Mouse (Mus musculus) liver, embryonic 14.5 days (tissue): ENCODE results near the gene Rmnd5a. TPM values are rescaled to one million over a fixed set of nuclear protein-coding genes. Genes with fewer than 3 reads are reported as not detected.

Experiments used
- ATAC-seq: fragments of 200-750 bp; cut with Nextera tagmentation; 2 replicates; pipeline ENCODE4 v1.8.0; 2017; ENCODE audit warnings: moderate number of reproducible peaks, mild to moderate bottlenecking, moderate library complexity; ENCODE audit not compliant: insufficient read depth
- DNase-seq, 3 experiments: peaks; one replicate each; pipeline ENCODE4 v3.0.0-alpha.2; 2012 to 2013; ENCODE audit warnings: low read depth in 3 of 3, low spot score in 3 of 3
- H3K27ac ChIP-seq: fragments of 300-500 bp; sonication (generic); 2 replicates; pipeline ENCODE4 v1.5.1; 2014; ENCODE audit warnings: moderate library complexity, mild to moderate bottlenecking, control low read depth, inconsistent platforms
- H3K27me3 ChIP-seq: fragments of 300-500 bp; sonication (generic); 2 replicates; pipeline ENCODE4 v1.6.1; 2014; ENCODE audit warnings: mild to moderate bottlenecking, low read length, moderate library complexity; ENCODE audit not compliant: control insufficient read depth, insufficient read depth
- H3K36me3 ChIP-seq: fragments of 300-500 bp; sonication (generic); replicated peaks from 2 replicates; pipeline ENCODE4 v1.6.1; 2014; ENCODE audit warnings: low read depth; ENCODE audit not compliant: control insufficient read depth, insufficient read depth
- H3K4me1 ChIP-seq, 2 experiments: fragments of 200-500 bp in 1 of 2; fragments of 300-500 bp in 1 of 2; sonication (generic) in 1 of 2; replicated peaks; 2 replicates each; pipeline ENCODE4 v1.6.1; 2012 to 2014; ENCODE audit warnings: antibody characterized with exemption in 1 of 2, inconsistent platforms in 1 of 2, low read length in 1 of 2; ENCODE audit not compliant: control insufficient read depth in 2 of 2, insufficient read depth in 2 of 2
- H3K4me2 ChIP-seq: fragments of 300-500 bp; sonication (generic); 2 replicates; pipeline ENCODE4 v1.6.1; 2014; ENCODE audit warnings: low read depth, mild to moderate bottlenecking, control low read depth, moderate library complexity
- H3K4me3 ChIP-seq, 2 experiments: fragments of 200-500 bp in 1 of 2; fragments of 300-500 bp in 1 of 2; sonication (generic) in 1 of 2; 2 replicates each; pipeline ENCODE4 v1.5.1; 2012 to 2014; ENCODE audit warnings: low read depth in 2 of 2, low read length in 2 of 2, mild to moderate bottlenecking in 2 of 2, control low read depth in 1 of 2, inconsistent platforms in 1 of 2, moderate library complexity in 1 of 2; ENCODE audit not compliant: insufficient read depth in 1 of 2
- H3K9ac ChIP-seq: fragments of 300-500 bp; sonication (generic); replicated peaks from 2 replicates; pipeline ENCODE4 v1.6.1; 2014; ENCODE audit warnings: mild to moderate bottlenecking, control low read depth, moderate library complexity
- H3K9me3 ChIP-seq: fragments of 300-500 bp; sonication (generic); 2 replicates; pipeline ENCODE4 v1.6.1; 2016; ENCODE audit warnings: low read length, mixed read lengths; ENCODE audit not compliant: control insufficient read depth
- CTCF ChIP-seq: IDR thresholded peaks from 2 replicates; pipeline ENCODE4 v1.5.1; 2016; ENCODE audit warnings: antibody characterized with exemption, low read depth, control low read depth
- EP300 ChIP-seq: IDR thresholded peaks from 2 replicates; pipeline ENCODE4 v1.6.1; 2016; ENCODE audit warnings: antibody characterized with exemption, low read depth
- WGBS: fragments of 180-500 bp; shearing (Covaris S2); extraction: QIAGEN DNeasy Blood & Tissue Kit; methylation state at CpG from one replicate; pipeline ENCODE4 v1.1.7; 2014; ENCODE audit not compliant: insufficient replicate concordance; 5-methylcytosine and 5-hydroxymethylcytosine counted together
- polyA plus RNA-seq, 2 experiments: library from polyadenylated mRNA; depleted of rRNA in 1 of 2; stranded (reverse) in 1 of 2; unstranded in 1 of 2; fragments of >200 nt; fragmentation: Nextera tagmentation in 1 of 2; extraction: Ambion mirVana in 1 of 2; gene quantifications; 2 replicates each; pipeline versions ENCODE4 v1.2.1 to v1.2.3; 2012 to 2014

The Rmnd5a gene
- polyA plus RNA-seq, 2 experiments: 4.5 to 14.8 TPM

- Histone ChIP-seq H3K9me3 (no peaks in the 10 kb centered on the region), H3K4me3 (no peak overlapping the region), H3K36me3 (no peaks in the 10 kb centered on the region), H3K4me2 (no peak overlapping the region), H3K27ac (no peak overlapping the region), H3K27me3 (no peaks in the 10 kb centered on the region), H3K9ac (no peak overlapping the region), H3K4me1 (peaks cover 9 to 11% of the 10 kb centered on the region in 2 experiments)
- ATAC-seq (no peak), DNase-seq (no peak)
- TF ChIP-seq CTCF (no peak), EP300 (no peak)
- WGBS: 38% methylated on average over 1 of the region's 1 CpGs
Observed at GRCm38 (mm10) chr6:71444756-71445155, 4.3 kb upstream of the Rmnd5a start.

DNA sequence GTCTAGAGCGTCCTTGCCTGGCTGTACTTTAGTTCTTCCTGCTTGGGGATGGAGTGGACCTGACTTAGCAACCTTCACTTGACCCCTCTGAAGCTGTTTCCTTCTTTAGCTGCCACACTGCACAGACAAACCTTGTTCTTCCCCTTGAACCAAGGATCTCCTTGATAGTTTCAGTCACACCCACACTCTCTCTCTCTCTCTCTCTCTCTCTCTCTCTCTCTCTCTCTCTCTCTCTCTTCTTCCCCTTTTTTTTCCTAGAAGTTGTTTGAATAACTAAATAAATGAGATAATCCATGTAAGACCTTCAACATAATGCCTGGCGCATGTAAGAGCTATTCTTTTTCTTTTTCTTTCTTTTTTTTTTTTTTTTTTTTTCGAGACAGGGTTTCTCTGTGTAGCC lies 1.7 kb upstream of the Rmnd5a start:
- Histone ChIP-seq H3K27me3 (no peaks in the 10 kb centered on the region), H3K4me1 (peaks cover 19% of the 10 kb centered on the region in 2 experiments), H3K9me3 (no peaks in the 10 kb centered on the region), H3K27ac (no peak overlapping the region), H3K4me2 (no peak overlapping the region), H3K9ac (no peak overlapping the region), H3K36me3 (no peaks in the 10 kb centered on the region), H3K4me3 (no peak overlapping the region)
- ATAC-seq (no peak), DNase-seq (no peak)
- 76% methylated on average over 2 of the region's 3 CpGs for WGBS
- TF ChIP-seq EP300 (no peak), CTCF (no peak)

DNA sequence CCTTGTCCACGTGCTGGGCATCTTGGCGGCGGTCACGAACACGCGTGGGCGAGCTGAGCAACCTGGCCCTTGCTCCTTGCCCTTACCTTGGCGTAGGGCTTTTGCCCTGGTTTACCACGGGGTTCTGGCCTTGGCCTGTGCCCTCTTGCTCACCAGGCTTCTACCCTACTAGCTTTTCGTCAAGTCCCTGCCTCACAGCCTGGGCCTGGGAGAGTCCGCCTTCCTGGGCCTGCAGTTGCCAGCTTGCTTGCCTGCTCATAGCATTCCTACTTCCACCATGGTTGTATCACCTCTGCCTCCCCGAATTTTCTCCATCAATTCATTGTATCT lies 779 bp upstream of the Rmnd5a start:
- Histone ChIP-seq H3K4me2 (peak overlapping the region; percentile 99), H3K4me1 (peaks cover 19% of the 10 kb centered on the region in 2 experiments), H3K27me3 (no peaks in the 10 kb centered on the region), H3K4me3 (peak overlapping the region; percentile 55 to 63), H3K9ac (peak overlapping the region; percentile 95), H3K9me3 (no peaks in the 10 kb centered on the region), H3K27ac (peak overlapping the region; percentile 85), H3K36me3 (no peaks in the 10 kb centered on the region)
- ATAC-seq: 0 out of 2 replicates have a peak, but pooled peaks have one; percentile 1
- no peak for DNase-seq
- TF ChIP-seq EP300 (no peak), CTCF (no peak)
- WGBS: 6% methylated on average over 12 of the region's 12 CpGs

DNA sequence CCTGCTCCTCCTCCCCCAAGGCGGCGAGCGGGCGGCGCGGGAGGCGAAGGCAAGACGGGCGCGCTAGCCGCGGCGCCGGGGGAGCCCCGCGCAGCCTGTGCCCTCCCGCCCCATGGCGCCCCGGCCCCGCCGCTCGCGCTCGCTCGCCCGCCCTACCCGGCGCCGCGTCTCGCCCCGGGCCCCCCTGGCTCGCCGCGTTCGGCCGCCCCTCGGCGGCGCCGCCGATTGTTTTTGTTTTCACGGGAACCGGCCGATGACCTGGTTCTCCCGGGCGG lies 283 bp downstream of the Rmnd5a start:
- peak overlapping the region; percentile 62 for H3K4me2 ChIP-seq
- DNase-seq (no peak), ATAC-seq (peak; percentile 34)
- under 1% methylated on average over 42 of the region's 47 CpGs for WGBS
- peak overlapping the region; percentile 73 for H3K27ac ChIP-seq
- H3K9me3 ChIP-seq: no peaks in the 10 kb centered on the region
- H3K4me3 ChIP-seq: peak overlapping the region; percentile 86 to 88
- no peaks in the 10 kb centered on the region for H3K27me3 ChIP-seq
- H3K4me1 ChIP-seq: peaks cover 19% of the 10 kb centered on the region in 2 experiments
- H3K36me3 ChIP-seq: no peaks in the 10 kb centered on the region
- TF ChIP-seq EP300 (no peak), CTCF (no peak)
- peak overlapping the region; percentile 94 for H3K9ac ChIP-seq

DNA sequence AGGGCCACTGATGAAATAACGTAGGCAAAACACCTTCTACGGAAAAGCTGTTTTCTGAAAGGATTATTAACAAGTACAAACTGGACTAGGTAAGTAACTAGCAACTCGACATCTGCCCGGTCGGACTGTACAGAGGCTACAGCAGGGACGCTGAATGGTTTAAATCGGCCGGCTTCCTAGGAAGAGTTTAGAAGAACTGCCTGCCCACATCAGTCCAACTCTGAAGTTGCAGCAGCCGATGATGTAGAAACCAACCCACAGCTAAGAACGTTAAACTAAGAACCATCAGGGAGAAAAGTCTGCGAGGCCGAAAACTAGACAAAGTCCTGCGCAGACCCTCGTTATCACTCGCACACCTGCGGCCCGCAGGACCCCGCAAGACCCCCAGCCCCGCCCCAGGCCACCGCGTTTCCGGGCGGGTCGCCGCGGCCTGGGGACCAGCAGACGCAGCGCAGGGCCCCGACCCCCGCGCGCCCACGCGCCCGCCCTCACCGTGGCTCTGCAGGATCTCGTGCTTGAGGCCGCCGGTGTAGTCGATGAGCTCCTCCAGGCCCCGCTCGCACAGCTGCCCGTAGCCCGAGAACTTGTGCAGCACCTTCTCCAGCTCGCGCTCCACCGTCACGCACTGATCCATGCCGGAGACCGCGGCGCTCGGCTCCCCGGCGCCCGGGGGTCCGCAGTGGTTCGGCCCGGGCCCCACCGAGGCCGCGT lies 776 bp downstream of the Rmnd5a start:
- Histone ChIP-seq H3K27me3 (no peaks in the 10 kb centered on the region), H3K4me3 (peak overlapping the region; percentile 86 to 88), H3K9ac (peak overlapping the region; percentile 94), H3K36me3 (no peaks in the 10 kb centered on the region), H3K9me3 (no peaks in the 10 kb centered on the region), H3K4me2 (peak overlapping the region; percentile 62), H3K27ac (peak overlapping the region; percentile 73), H3K4me1 (peaks cover 19% of the 10 kb centered on the region in 2 experiments)
- no peak for TF ChIP-seq EP300
- no peak for TF ChIP-seq CTCF
- no peak for ATAC-seq
- no peak for DNase-seq
- under 1% methylated on average over 62 of the region's 62 CpGs for WGBS
